Mouse (Mus musculus) WW6 (cell line): Measurements from ENCODE around the gene Sdk1.

Experiments used
- DNase-seq: peaks from one replicate; pipeline ENCODE4 v3.0.0-alpha.2; 2013; ENCODE audit warnings: low read depth, low spot score

Gene Sdk1

GRCm38 (mm10) chr5:141447247-141447646 lies 206.0 kb downstream of the Sdk1 start:
- no peak for DNase-seq

GRCm38 (mm10) chr5:141463417-141463816 lies 222.1 kb downstream of the Sdk1 start:
- no peak for DNase-seq

GRCm38 (mm10) chr5:141468821-141469220 lies 227.5 kb downstream of the Sdk1 start:
- DNase-seq = no peak

- no peak for DNase-seq
These were observed 264.0 kb downstream of the Sdk1 start for GRCm38 (mm10) chr5:141505281-141505680.

GRCm38 (mm10) chr5:141506344-141506743 lies 265.1 kb downstream of the Sdk1 start:
- no peak for DNase-seq

GRCm38 (mm10) chr5:141524801-141525715 lies 283.8 kb downstream of the Sdk1 start:
- DNase-seq = no peak

- no peak for DNase-seq
These were observed 298.9 kb downstream of the Sdk1 start for GRCm38 (mm10) chr5:141540193-141540592.

GRCm38 (mm10) chr5:141542890-141543666 lies 301.8 kb downstream of the Sdk1 start:
- DNase-seq = no peak

- no peak for DNase-seq
These were observed 312.2 kb downstream of the Sdk1 start for GRCm38 (mm10) chr5:141553444-141553843.

GRCm38 (mm10) chr5:141558731-141559130 lies 317.4 kb downstream of the Sdk1 start:
- no peak for DNase-seq

GRCm38 (mm10) chr5:141560325-141560724 lies 319.0 kb downstream of the Sdk1 start:
- DNase-seq = no peak

- DNase-seq = no peak
These were observed 320.8 kb downstream of the Sdk1 start for GRCm38 (mm10) chr5:141561989-141562560.

GRCm38 (mm10) chr5:141564197-141564596 lies 322.9 kb downstream of the Sdk1 start:
- DNase-seq = no peak

- no peak for DNase-seq
These were observed 326.8 kb downstream of the Sdk1 start for GRCm38 (mm10) chr5:141568106-141568505.

- DNase-seq = no peak
These were observed 329.2 kb downstream of the Sdk1 start for GRCm38 (mm10) chr5:141570442-141570841.

- DNase-seq = no peak
These were observed 333.0 kb downstream of the Sdk1 start for GRCm38 (mm10) chr5:141574263-141574662.

- no peak for DNase-seq
These were observed 350.0 kb downstream of the Sdk1 start for GRCm38 (mm10) chr5:141591246-141591645.

GRCm38 (mm10) chr5:141612721-141613120 lies 371.4 kb downstream of the Sdk1 start:
- no peak for DNase-seq

- no peak for DNase-seq
These were observed 374.5 kb downstream of the Sdk1 start for GRCm38 (mm10) chr5:141615763-141616162.

- no peak for DNase-seq
These were observed 376.4 kb downstream of the Sdk1 start for GRCm38 (mm10) chr5:141617660-141618059.

GRCm38 (mm10) chr5:141625401-141625800 lies 384.1 kb downstream of the Sdk1 start:
- DNase-seq = no peak

GRCm38 (mm10) chr5:141631641-141632040 lies 390.4 kb downstream of the Sdk1 start:
- no peak for DNase-seq
